Mouse (Mus musculus): ENCODE measurements around the gene Lhx8. TPM values are rescaled to one million over a fixed set of nuclear protein-coding genes. Genes with fewer than 3 reads are reported as not detected.

Lhx8 gene
- total and polyA plus RNA-seq, 3 experiments: not detected

GRCm38 (mm10) chr3:154284260-154284659 lies 46.2 kb downstream of the Lhx8 start:
- dilution Hi-C loops (cut with MboI; ENCODE audit: extremely low pct_ligation_motif_present, extremely low pct_unique_long_range_greater_than_20kb, low sequenced_read_pairs): no loop called here
- no peak for DNase-seq (ENCODE audit: extremely low read depth)
- Histone ChIP-seq H3K9ac (ENCODE audit: insufficient read depth, low read depth) (no peak overlapping the region), H3K27me3 (replicated peaks) (no peaks in the 10 kb centered on the region), H3K4me1 (ENCODE audit: control insufficient read depth in 1 of 2, insufficient read depth in 2 of 2) (peaks cover 7 to 31% of the 10 kb centered on the region in 2 experiments), H3K79me2 (replicated peaks; ENCODE audit: control insufficient read depth, extremely low read depth, insufficient read depth, poor library complexity, severe bottlenecking) (no peaks in the 10 kb centered on the region), H3K27ac (ENCODE audit: insufficient read depth, low read depth) (no peak overlapping the region), H3K36me3 (replicated peaks in 1 of 2; ENCODE audit: control insufficient read depth in 1 of 2, insufficient read depth in 1 of 2, low read length in 1 of 2) (no peaks in the 10 kb centered on the region), H3K9me3 (replicated peaks; ENCODE audit: low read length) (no peaks in the 10 kb centered on the region), H3K4me3 (replicated peaks in 1 of 3; ENCODE audit: low read depth in 2 of 3, low read length in 2 of 3, poor library complexity in 1 of 3) (no peak overlapping the region), H3K4me2 (ENCODE audit: insufficient read depth, low read depth, poor library complexity, severe bottlenecking) (no peak overlapping the region)
- no peak for TF ChIP-seq MAX (IDR thresholded peaks at IDR 0.05; ENCODE audit: low read length)
- TF ChIP-seq SMC3 (IDR thresholded peaks at IDR 0.05; ENCODE audit: low read depth, low read length): no peak
- no peak for TF ChIP-seq TCF12 (IDR thresholded peaks at IDR 0.05; ENCODE audit: low read depth, low read length)
- TF ChIP-seq JUND (conservative IDR thresholded peaks at IDR 0.05; ENCODE audit: low read depth, low read length): no peak
- TF ChIP-seq RCOR1 (conservative IDR thresholded peaks at IDR 0.05; ENCODE audit: low read depth, low read length): no peak
- TF ChIP-seq RAD21 (IDR thresholded peaks at IDR 0.05; ENCODE audit: low read depth, low read length): no peak
- no peak for TF ChIP-seq IRF4 (IDR thresholded peaks at IDR 0.05; ENCODE audit: low read depth, low read length)
- TF ChIP-seq CHD2 (IDR thresholded peaks at IDR 0.05; ENCODE audit: low read length): no peak
- in situ Hi-C loops (cut with MboI; ENCODE audit: low pct_ligation_motif_present, low pct_unique_long_range_greater_than_20kb, low sequenced_read_pairs): no loop called here

- peaks cover 0 to 6% of the 10 kb centered on the region in 2 experiments; a peak in 2 of 4 replicates for H3K4me1 ChIP-seq (ENCODE audit: control insufficient read depth in 1 of 2, insufficient read depth in 2 of 2)
- no peaks in the 10 kb centered on the region for H3K79me2 ChIP-seq (replicated peaks; ENCODE audit: control insufficient read depth, extremely low read depth, insufficient read depth, poor library complexity, severe bottlenecking)
- dilution Hi-C loops (cut with MboI; ENCODE audit: extremely low pct_ligation_motif_present, extremely low pct_unique_long_range_greater_than_20kb, low sequenced_read_pairs): no loop called here
- no peak overlapping the region for H3K4me2 ChIP-seq (ENCODE audit: insufficient read depth, low read depth, poor library complexity, severe bottlenecking)
- DNase-seq (ENCODE audit: extremely low read depth): no peak
- in situ Hi-C loops (cut with MboI; ENCODE audit: low pct_ligation_motif_present, low pct_unique_long_range_greater_than_20kb, low sequenced_read_pairs): loop anchor here (5.0 kb wide), 1 partner anchor 298 kb away; no protein-coding TSS in a partner anchor
- H3K9ac ChIP-seq (ENCODE audit: insufficient read depth, low read depth): no peak overlapping the region
- no peak for TF ChIP-seq E2F4 (IDR thresholded peaks at IDR 0.05; ENCODE audit: insufficient replicate concordance, low read depth, low read length)
- no peaks in the 10 kb centered on the region for H3K27me3 ChIP-seq (replicated peaks)
- H3K27ac ChIP-seq (ENCODE audit: insufficient read depth, low read depth): no peak overlapping the region
- H3K4me3 ChIP-seq (replicated peaks in 1 of 3; ENCODE audit: low read depth in 2 of 3, low read length in 2 of 3, poor library complexity in 1 of 3): no peak overlapping the region
- no peaks in the 10 kb centered on the region for H3K36me3 ChIP-seq (replicated peaks in 1 of 2; ENCODE audit: control insufficient read depth in 1 of 2, insufficient read depth in 1 of 2, low read length in 1 of 2)
- H3K9me3 ChIP-seq (replicated peaks; ENCODE audit: low read length): no peaks in the 10 kb centered on the region
Measured at GRCm38 (mm10) chr3:154274681-154275080, 55.8 kb downstream of the Lhx8 start.

GRCm38 (mm10) chr3:154269757-154270366 lies 60.6 kb downstream of the Lhx8 start:
- TF ChIP-seq CTCF (conservative IDR thresholded peaks at IDR 0.05 in 1 of 2, IDR thresholded peaks at IDR 0.05 in 1 of 2; ENCODE audit: low read depth in 2 of 2, low read length in 2 of 2) (peak; percentile 99), JUND (conservative IDR thresholded peaks at IDR 0.05; ENCODE audit: low read depth, low read length) (no peak), ZC3H11A (IDR thresholded peaks at IDR 0.05; ENCODE audit: low read depth, low read length) (peak; percentile 49), SMC3 (IDR thresholded peaks at IDR 0.05; ENCODE audit: low read depth, low read length) (peak; percentile 96), RAD21 (IDR thresholded peaks at IDR 0.05; ENCODE audit: low read depth, low read length) (peak; percentile 100)
- Histone ChIP-seq H3K4me2 (ENCODE audit: insufficient read depth, low read depth, poor library complexity, severe bottlenecking) (peak overlapping the region; percentile 10; the same call in 1 of the 2 replicates), H3K9ac (ENCODE audit: insufficient read depth, low read depth) (no peak overlapping the region), H3K79me2 (replicated peaks; ENCODE audit: control insufficient read depth, extremely low read depth, insufficient read depth, poor library complexity, severe bottlenecking) (no peaks in the 10 kb centered on the region), H3K4me3 (replicated peaks in 1 of 3; ENCODE audit: low read depth in 2 of 3, low read length in 2 of 3, poor library complexity in 1 of 3) (no peak overlapping the region), H3K4me1 (ENCODE audit: control insufficient read depth in 1 of 2, insufficient read depth in 2 of 2) (peaks cover 0 to 8% of the 10 kb centered on the region in 2 experiments; a peak in 2 of 4 replicates), H3K36me3 (replicated peaks in 1 of 2; ENCODE audit: control insufficient read depth in 1 of 2, insufficient read depth in 1 of 2, low read length in 1 of 2) (no peaks in the 10 kb centered on the region), H3K9me3 (replicated peaks; ENCODE audit: low read length) (no peaks in the 10 kb centered on the region), H3K27ac (ENCODE audit: insufficient read depth, low read depth) (no peak overlapping the region), H3K27me3 (replicated peaks) (no peaks in the 10 kb centered on the region)
- dilution Hi-C loops (cut with MboI; ENCODE audit: extremely low pct_ligation_motif_present, extremely low pct_unique_long_range_greater_than_20kb, low sequenced_read_pairs): no loop called here
- peak; percentile 81 for DNase-seq (ENCODE audit: extremely low read depth)
- in situ Hi-C loops (cut with MboI; ENCODE audit: low pct_ligation_motif_present, low pct_unique_long_range_greater_than_20kb, low sequenced_read_pairs): no loop called here
